Mouse (Mus musculus) liver, embryonic 14.5 days (tissue): ENCODE data around the gene Psme4. TPM values are rescaled to one million over a fixed set of nuclear protein-coding genes. Genes with fewer than 3 reads are reported as not detected.

Source experiments
- ATAC-seq: fragments of 200-750 bp; cut with Nextera tagmentation; 2 replicates; pipeline ENCODE4 v1.8.0; 2017; ENCODE audit warnings: moderate number of reproducible peaks, mild to moderate bottlenecking, moderate library complexity; ENCODE audit not compliant: insufficient read depth
- DNase-seq, 3 experiments: peaks; one replicate each; pipeline ENCODE4 v3.0.0-alpha.2; 2012 to 2013; ENCODE audit warnings: low read depth in 3 of 3, low spot score in 3 of 3
- H3K27ac ChIP-seq: fragments of 300-500 bp; sonication (generic); 2 replicates; pipeline ENCODE4 v1.5.1; 2014; ENCODE audit warnings: moderate library complexity, mild to moderate bottlenecking, control low read depth, inconsistent platforms
- H3K27me3 ChIP-seq: fragments of 300-500 bp; sonication (generic); 2 replicates; pipeline ENCODE4 v1.6.1; 2014; ENCODE audit warnings: mild to moderate bottlenecking, low read length, moderate library complexity; ENCODE audit not compliant: control insufficient read depth, insufficient read depth
- H3K36me3 ChIP-seq: fragments of 300-500 bp; sonication (generic); replicated peaks from 2 replicates; pipeline ENCODE4 v1.6.1; 2014; ENCODE audit warnings: low read depth; ENCODE audit not compliant: control insufficient read depth, insufficient read depth
- H3K4me1 ChIP-seq, 2 experiments: fragments of 200-500 bp in 1 of 2; fragments of 300-500 bp in 1 of 2; sonication (generic) in 1 of 2; replicated peaks; 2 replicates each; pipeline ENCODE4 v1.6.1; 2012 to 2014; ENCODE audit warnings: antibody characterized with exemption in 1 of 2, inconsistent platforms in 1 of 2, low read length in 1 of 2; ENCODE audit not compliant: control insufficient read depth in 2 of 2, insufficient read depth in 2 of 2
- H3K4me2 ChIP-seq: fragments of 300-500 bp; sonication (generic); 2 replicates; pipeline ENCODE4 v1.6.1; 2014; ENCODE audit warnings: low read depth, mild to moderate bottlenecking, control low read depth, moderate library complexity
- H3K4me3 ChIP-seq, 2 experiments: fragments of 200-500 bp in 1 of 2; fragments of 300-500 bp in 1 of 2; sonication (generic) in 1 of 2; 2 replicates each; pipeline ENCODE4 v1.5.1; 2012 to 2014; ENCODE audit warnings: low read depth in 2 of 2, low read length in 2 of 2, mild to moderate bottlenecking in 2 of 2, control low read depth in 1 of 2, inconsistent platforms in 1 of 2, moderate library complexity in 1 of 2; ENCODE audit not compliant: insufficient read depth in 1 of 2
- H3K9ac ChIP-seq: fragments of 300-500 bp; sonication (generic); replicated peaks from 2 replicates; pipeline ENCODE4 v1.6.1; 2014; ENCODE audit warnings: mild to moderate bottlenecking, control low read depth, moderate library complexity
- H3K9me3 ChIP-seq: fragments of 300-500 bp; sonication (generic); 2 replicates; pipeline ENCODE4 v1.6.1; 2016; ENCODE audit warnings: low read length, mixed read lengths; ENCODE audit not compliant: control insufficient read depth
- CTCF ChIP-seq: IDR thresholded peaks from 2 replicates; pipeline ENCODE4 v1.5.1; 2016; ENCODE audit warnings: antibody characterized with exemption, low read depth, control low read depth
- EP300 ChIP-seq: IDR thresholded peaks from 2 replicates; pipeline ENCODE4 v1.6.1; 2016; ENCODE audit warnings: antibody characterized with exemption, low read depth
- WGBS: fragments of 180-500 bp; shearing (Covaris S2); extraction: QIAGEN DNeasy Blood & Tissue Kit; methylation state at CpG from one replicate; pipeline ENCODE4 v1.1.7; 2014; ENCODE audit not compliant: insufficient replicate concordance; 5-methylcytosine and 5-hydroxymethylcytosine counted together
- polyA plus RNA-seq, 2 experiments: library from polyadenylated mRNA; depleted of rRNA in 1 of 2; stranded (reverse) in 1 of 2; unstranded in 1 of 2; fragments of >200 nt; fragmentation: Nextera tagmentation in 1 of 2; extraction: Ambion mirVana in 1 of 2; gene quantifications; 2 replicates each; pipeline versions ENCODE4 v1.2.1 to v1.2.3; 2012 to 2014

Gene Psme4
- polyA plus RNA-seq (2012; rRNA removed) (10.1 and 15.1 TPM in 2 replicates), polyA plus RNA-seq (2014; fragmentation: Nextera tagmentation; extraction: Ambion mirVana) (12.8 and 13.7 TPM in 2 replicates)

- H3K9ac ChIP-seq: peak within 1 kb of the TSS; percentile 99
- peak within 1 kb of the TSS; percentile 90 for H3K27ac ChIP-seq
- H3K9me3 ChIP-seq: no peaks in the 10 kb centered on the region
- H3K4me3 ChIP-seq: peak within 1 kb of the TSS; percentile 82 to 100
- peaks cover 15% of the 10 kb centered on the region in 2 experiments for H3K4me1 ChIP-seq
- peak within 1 kb of the TSS; percentile 79 for H3K4me2 ChIP-seq
- no peaks in the 10 kb centered on the region for H3K36me3 ChIP-seq
- ATAC-seq (peak; percentile 93), DNase-seq (peak; percentile 84 to 90 (median 89))
- TF ChIP-seq EP300 (no peak), CTCF (no peak)
- H3K27me3 ChIP-seq: no peaks in the 10 kb centered on the region
- 1% methylated on average over 42 of the region's 43 CpGs for WGBS
Observed at GRCm38 (mm10) chr11:30771267-30771903, at the start of gene Psme4. TSS of gene Psme4 (plus strand) at chr11:30771726.

GRCm38 (mm10) chr11:30723438-30723837, 48.1 kb upstream of the Psme4 start:
- no peaks in the 10 kb centered on the region for H3K4me1 ChIP-seq
- no peak overlapping the region for H3K27ac ChIP-seq
- ATAC-seq: no peak
- 39% methylated on average over 5 of the region's 5 CpGs for whole genome bisulfite sequencing
- no peak overlapping the region for H3K4me3 ChIP-seq
- no peaks in the 10 kb centered on the region for H3K36me3 ChIP-seq
- no peak for DNase-seq
- no peak overlapping the region for H3K4me2 ChIP-seq
- H3K9me3 ChIP-seq: no peaks in the 10 kb centered on the region
- no peaks in the 10 kb centered on the region for H3K27me3 ChIP-seq
- TF ChIP-seq CTCF: no peak
- no peak for TF ChIP-seq EP300
- H3K9ac ChIP-seq: no peak overlapping the region

GRCm38 (mm10) chr11:30730721-30731120, 40.8 kb upstream of the Psme4 start:
- H3K9me3 ChIP-seq: no peaks in the 10 kb centered on the region
- H3K4me2 ChIP-seq: no peak overlapping the region
- H3K27ac ChIP-seq: no peak overlapping the region
- no peak overlapping the region for H3K4me3 ChIP-seq
- ATAC-seq (no peak), DNase-seq (no peak)
- TF ChIP-seq EP300: no peak
- TF ChIP-seq CTCF: no peak
- H3K36me3 ChIP-seq: no peaks in the 10 kb centered on the region
- no peak overlapping the region for H3K9ac ChIP-seq
- no peaks in the 10 kb centered on the region for H3K4me1 ChIP-seq
- no peaks in the 10 kb centered on the region for H3K27me3 ChIP-seq

- Histone ChIP-seq H3K4me3 (no peak overlapping the region), H3K4me2 (no peak overlapping the region), H3K9me3 (no peaks in the 10 kb centered on the region), H3K27me3 (no peaks in the 10 kb centered on the region), H3K9ac (no peak overlapping the region), H3K4me1 (no peaks in the 10 kb centered on the region), H3K36me3 (no peaks in the 10 kb centered on the region), H3K27ac (no peak overlapping the region)
- TF ChIP-seq EP300: no peak
- TF ChIP-seq CTCF: no peak
- DNase-seq (no peak), ATAC-seq (no peak)
Observed at GRCm38 (mm10) chr11:30733376-30733775, 38.1 kb upstream of the Psme4 start.

GRCm38 (mm10) chr11:30743991-30744390, 27.5 kb upstream of the Psme4 start:
- ATAC-seq (no peak), DNase-seq (no peak)
- H3K9me3 ChIP-seq: no peaks in the 10 kb centered on the region
- H3K27me3 ChIP-seq: no peaks in the 10 kb centered on the region
- H3K4me1 ChIP-seq: no peaks in the 10 kb centered on the region
- H3K4me2 ChIP-seq: no peak overlapping the region
- no peaks in the 10 kb centered on the region for H3K36me3 ChIP-seq
- no peak overlapping the region for H3K27ac ChIP-seq
- H3K9ac ChIP-seq: no peak overlapping the region
- H3K4me3 ChIP-seq: no peak overlapping the region
- TF ChIP-seq EP300: no peak
- no peak for TF ChIP-seq CTCF
